Mouse (Mus musculus): ENCODE results near the gene Ankrd37. TPM values are rescaled to one million over a fixed set of nuclear protein-coding genes. Genes with fewer than 3 reads are reported as not detected.

The Ankrd37 gene
- total RNA-seq (2021) (1 to 10 TPM in 1 of 2 experiments, not detected in 1; 2.0 TPM), polyA plus RNA-seq (2012; rRNA removed) (0.19 and 0.98 TPM in 2 replicates)
- long read RNA-seq = 0 reads

DNA sequence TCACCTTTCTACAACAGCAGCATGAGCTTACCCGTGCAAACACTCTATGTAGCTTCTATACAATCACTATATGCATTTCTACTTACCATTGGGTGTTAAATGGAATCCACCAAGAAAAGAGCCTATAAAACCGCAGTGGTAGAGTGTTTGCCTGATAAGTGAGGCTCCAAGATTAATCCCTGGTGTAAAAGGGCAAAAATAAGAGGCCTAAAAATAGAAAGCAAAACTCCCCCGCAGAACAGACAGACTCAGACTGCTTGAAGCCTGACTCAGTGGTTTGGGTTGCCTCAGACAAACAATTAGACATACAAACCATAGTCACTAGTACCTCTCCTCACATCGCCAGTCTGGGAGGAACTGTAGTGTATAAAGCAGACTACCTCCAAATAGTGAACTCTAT lies at the start of gene Ankrd37:
Ankrd37 (minus strand) TSS at position 112 of the 400 bp plus-strand sequence.
- no peak for DNase-seq

DNA sequence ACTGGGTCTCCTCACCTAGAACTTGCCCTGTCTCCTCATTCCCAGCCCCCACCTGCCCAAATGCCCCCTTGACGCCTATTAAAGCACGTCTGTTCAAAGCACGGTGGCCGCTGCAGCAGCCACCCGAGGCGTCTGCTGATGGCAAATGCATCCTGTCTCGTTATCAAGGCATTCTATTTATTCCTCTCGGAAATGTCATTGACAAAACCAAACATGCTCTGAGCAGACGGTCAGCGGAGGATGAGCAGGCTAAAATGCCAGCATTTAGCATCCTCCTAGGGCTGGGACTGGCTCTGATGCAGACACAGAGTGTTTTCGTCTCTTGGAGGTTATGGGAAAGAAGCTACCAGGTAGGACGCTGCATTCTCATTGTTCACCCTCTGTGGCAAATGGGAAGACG lies 34.8 kb upstream of the Ankrd37 start:
- no peak for DNase-seq

DNA sequence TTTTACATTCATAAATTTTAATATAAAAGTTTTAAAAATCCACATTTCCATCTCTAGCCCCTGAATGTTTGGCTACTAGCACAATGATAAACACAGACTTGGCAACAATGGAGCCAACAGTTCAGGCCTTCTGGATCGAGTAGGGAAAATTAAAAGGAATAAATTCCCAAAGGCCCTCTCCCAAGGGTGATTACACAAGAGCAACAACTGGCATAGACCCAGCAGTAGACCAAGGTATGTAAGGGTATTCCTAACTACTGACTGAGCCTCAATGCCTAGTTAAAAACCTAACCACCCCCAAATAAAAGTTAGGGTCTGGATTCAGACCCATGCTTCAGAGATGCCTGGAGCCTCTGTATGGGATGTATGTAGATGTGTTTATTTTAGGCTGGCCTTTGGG lies 34.2 kb upstream of the Ankrd37 start:
- DNase-seq = no peak

DNA sequence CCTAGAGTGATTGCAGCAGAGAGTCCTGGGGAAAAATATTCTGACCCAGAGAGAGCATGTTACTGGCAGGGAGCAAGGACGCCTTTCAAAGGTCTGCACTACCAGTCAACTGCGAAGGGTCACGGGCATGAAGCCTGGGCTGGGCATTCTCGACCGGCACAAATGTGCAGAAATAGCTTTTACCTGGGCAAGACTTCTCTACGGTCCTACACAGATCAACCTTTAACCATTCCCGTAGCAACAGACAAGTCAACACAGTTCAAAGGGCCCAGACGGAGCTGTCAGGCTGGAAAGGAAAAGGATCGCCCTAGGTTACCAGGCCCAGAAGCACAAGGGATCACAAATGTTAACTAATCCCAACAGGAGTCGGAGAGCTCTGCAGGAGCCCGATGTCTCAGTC lies 30.7 kb upstream of the Ankrd37 start:
- no peak for DNase-seq

DNA sequence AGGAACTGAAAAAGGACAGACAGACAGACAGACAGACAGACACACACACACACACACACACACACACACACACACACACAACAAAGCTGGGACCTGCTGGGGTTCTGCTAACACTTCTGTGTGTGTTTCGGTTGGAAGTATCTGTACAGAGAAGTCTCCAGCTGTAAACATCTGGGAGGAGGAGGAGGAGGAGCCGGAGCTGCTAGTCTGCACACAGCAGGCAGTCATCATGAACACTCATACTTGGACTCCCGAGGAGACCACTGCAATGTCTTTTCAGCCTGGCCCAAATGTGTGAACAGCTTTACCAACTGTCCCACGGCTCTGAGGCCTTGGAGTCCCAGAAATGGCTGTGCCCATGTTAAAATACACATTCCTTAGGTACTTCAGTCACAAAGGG lies 18.9 kb upstream of the Ankrd37 start:
- no peak for DNase-seq

DNA sequence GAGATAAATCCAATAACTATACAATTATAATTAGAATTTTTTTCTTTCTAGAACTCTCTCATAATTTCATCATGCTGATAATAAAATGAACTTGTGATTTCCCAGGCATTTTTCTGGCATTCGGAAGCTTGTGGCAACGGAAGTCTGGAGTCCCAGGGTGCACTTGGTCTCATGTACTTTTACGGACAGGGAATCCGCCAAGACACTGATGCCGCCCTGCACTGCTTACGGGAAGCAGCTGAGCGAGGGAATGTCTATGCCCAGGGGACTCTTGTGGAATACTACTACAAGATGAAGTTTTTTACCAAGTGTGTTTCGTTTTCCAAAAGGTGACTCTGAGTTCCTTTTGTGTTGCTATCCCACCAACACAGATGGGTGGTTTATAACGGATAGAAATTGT lies 17.3 kb upstream of the Ankrd37 start:
- no peak for DNase-seq

DNA sequence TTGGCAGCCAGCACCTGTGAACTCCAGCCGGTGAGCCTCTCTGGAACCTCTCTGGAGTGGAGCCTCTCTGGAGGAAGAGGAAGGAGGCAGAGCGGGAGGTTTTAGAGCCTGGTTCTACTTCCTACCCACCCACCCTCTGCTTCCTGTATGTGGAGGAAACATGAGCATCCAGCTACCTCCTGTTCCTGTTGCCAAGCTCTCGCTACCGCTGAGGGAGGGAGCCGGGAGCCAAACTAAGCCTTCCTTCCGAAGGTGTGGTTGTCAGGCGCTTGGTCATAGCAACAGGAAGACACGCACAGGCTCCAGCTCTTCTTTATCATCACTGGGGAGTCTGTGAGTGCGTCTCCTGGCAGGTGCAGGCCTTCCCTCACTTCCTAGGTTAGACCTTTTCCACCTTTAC lies 16.7 kb upstream of the Ankrd37 start:
- DNase-seq = no peak

DNA sequence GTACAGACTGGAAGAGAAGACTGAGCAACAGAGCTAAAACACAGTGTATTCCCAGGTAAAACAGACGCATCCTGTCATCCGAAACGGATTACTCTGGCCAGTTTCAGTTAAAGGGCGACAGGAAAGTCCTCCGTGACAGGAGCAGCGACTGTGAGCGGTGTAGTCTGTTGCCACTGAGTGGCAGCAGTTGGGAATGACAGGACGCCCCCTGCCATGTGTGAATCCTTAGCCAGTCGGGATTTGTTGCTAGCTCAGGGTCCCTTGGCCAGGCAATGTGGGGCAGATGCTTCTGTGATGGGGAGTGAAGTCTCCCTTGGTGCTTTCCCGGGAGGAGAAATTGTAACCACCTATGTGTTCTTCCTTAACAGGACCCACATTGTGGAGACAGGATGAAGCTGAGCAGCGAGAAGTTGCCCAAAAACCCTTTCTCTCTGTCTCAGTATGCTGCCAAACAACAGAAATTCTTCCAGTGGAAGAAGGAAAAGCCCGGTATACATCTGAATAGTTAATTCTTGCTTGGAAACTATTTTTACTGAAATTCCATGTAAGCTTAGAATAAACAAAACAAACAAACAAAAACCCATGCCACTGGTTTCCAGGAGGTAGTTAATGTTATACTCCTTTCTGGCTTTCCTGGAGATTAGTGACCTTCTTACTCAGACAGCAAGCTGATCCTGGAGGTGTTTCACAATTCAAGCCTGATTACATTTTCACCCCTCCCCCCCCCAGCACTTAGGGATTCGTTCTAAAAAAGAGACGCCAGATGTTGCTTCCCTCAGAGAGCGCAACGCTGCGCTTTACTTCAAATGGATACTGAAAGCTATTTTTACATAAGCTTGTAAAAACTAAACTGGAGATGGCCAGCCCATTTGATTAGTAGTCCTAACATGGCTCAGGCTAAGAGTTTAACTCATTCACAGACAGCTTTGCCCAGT lies 5.5 kb upstream of the Ankrd37 start:
- no peak for DNase-seq

DNA sequence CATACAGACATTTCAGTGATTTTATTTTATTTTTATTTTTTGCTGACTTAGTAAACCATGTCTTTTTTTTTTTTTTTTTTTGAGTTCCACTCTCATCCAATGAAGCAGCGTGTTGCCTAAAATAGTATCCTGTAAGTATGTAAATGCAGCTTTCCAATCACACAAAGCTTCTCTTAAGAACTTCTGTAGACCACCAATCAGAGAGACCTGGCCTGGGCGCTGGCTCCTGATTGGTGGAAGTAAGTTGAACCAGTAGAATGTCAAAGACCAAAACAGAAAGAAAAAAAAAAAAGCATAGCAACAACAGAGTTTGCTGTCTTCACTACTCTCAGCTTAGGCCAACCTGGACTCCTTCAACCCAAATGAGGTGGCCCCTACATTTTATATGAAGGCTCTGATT lies 4.8 kb upstream of the Ankrd37 start:
- no peak for DNase-seq

DNA sequence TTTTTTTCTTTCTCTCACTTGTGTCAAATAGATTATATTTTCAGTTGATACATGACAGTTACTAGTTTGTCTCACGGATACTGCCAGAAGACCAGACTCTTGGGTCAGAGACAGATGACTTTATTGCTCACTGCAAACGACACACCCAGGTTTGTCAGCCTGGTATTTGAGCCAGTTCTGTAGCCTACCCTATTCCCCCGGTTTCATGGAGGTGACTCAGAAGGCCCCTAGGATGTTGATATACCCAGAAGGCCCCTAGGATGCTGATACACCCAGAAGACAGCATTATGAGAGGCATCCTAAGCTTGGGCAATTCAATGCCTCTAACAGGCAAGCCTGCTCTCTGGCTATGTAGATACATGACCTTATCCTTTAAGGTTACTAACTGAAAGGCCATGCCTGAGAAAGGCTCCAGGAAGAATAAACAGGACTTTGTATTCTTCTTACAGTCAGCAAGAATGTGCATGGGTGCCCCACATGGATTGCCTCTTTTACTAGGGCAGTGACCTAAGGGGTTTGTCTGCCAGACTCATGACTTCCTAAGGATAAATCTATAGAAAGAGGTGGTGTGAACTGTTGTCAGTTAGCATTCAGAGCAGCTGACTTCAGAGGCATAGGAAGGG lies 1.7 kb upstream of the Ankrd37 start:
- DNase-seq = no peak

DNA sequence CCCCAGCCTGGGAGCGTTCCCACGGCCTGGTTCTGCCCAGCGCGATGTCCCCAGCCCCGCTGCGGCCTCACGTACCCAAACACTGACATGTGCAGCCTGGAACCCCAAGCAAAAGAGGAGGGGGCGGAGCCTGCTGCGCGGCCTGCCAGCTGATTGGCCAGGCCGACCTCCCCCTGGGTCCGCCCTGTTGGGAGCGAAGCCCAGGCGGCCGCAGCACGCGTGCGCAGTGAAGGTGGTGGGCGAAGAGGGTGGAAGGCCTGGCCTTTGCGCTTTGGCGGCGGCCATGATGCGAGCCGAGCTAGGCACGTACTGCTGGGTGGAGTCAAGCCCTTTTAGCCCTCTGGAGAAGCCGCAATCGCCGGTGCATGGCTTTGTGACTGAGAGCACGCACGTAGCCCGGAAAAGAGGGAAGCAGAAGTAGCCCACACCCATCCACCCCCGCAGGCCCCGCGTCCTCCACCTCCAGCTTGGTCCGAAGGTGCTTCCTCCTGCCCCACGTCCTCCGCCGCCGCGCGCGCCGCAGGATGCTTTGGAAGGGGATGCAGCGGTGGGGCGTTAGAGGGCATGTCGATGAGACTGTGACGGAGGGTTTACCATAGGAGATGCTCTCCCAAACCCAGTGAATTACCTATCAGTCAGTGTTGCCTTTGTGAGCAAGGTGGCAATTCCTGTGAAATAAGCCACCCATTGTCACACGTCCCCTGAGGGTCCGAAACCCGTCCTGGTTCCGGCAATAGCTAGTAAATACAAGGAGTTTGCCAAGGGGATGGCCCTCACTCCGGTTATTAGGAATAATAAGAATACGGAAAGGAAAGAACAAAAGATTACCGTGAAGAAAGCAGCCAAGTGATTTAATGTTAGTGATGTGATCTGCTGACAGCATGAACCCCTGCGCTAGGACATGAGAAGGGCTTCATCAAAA lies 5.5 kb downstream of the Ankrd37 start:
- peak; percentile 100 for DNase-seq

DNA sequence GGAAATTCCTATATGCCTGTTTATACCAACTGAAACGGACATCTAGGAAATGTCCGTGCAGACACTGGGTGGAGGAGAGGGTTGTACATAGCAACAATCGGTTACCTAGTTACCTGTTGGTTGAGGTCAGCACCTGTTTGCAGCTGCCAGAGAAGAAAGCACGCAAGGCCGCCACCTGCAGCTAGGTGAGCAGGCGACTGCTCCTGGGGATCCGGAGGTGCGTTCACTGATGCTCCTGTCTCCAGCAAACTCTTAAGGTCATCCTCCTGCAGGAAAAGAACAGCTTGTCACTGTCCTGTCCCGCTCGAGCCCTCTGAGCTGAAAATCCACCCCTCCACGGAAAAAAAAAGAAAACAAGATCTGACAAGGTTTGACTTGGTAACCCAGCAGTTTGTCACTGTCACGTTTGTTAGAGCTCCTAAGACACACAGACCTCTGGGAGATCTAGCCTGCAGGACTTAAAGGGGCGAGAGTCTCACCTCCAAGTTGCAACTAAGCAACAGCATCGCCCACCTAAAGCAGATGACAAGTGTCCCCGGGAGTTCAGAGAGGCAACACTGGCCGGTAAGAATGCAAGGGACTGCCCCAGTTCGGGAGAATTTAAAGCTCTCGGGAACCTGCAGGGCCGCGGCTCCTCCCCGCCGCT lies 6.2 kb downstream of the Ankrd37 start, which contains the start of gene Lrp2bp:
Lrp2bp (plus strand) TSS at position 166 of the 646 bp plus-strand sequence.
- no peak for DNase-seq

DNA sequence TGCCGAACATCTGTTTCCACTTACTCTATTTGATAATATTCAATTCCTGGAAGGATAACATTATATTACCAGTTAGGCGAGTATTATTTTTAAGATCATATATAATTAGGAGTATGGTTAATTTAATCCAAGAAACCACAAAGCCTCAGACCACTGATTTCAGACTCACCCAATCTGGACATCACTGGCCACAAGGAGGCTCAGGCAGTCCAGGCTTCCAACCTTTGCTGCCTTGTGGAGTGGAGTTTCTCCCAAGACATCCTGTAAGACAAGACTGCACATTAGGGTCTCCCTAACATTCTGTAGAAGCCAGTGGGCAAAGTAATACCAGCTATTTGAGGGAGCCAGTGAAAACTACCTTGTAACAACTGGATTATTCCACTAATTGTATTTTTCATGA lies 7.3 kb downstream of the Ankrd37 start:
- no peak for DNase-seq

DNA sequence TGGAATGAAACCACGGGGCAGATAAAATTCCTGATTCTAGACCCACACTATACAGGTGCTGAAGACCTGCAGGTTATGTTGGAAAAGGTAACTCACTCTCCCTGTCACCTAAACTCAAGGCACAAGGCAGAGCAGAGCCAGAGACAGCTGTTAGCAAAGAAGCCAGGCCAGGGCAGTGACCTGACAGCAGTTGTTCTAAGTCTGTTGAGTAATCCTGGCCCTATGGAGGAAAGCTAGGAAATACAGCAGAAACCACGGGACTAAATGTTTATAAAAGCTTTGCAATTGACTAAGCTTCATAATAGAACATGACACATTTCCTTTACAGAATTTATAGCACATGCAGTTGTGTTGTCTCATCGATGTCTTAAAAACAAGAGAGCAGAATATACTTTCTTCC lies 9.9 kb downstream of the Ankrd37 start:
- DNase-seq = no peak

DNA sequence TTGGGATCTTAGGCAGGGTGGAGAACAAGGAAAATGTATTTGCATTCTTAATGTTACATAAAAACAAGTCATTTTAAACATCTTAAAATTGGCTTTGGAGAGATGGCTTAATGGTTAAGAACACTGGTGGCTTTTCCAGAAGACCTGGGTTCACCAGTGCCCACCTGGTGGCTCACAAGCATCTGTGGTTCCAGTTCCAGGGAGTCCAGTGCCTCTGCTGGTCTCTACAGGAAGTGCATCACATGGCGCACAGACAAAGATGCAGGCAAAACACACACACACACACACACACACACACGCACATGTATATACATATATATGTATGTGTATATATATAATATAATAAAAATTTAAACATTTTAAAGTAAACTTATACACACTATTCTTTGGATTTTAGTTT lies 11.4 kb downstream of the Ankrd37 start:
- no peak for DNase-seq

DNA sequence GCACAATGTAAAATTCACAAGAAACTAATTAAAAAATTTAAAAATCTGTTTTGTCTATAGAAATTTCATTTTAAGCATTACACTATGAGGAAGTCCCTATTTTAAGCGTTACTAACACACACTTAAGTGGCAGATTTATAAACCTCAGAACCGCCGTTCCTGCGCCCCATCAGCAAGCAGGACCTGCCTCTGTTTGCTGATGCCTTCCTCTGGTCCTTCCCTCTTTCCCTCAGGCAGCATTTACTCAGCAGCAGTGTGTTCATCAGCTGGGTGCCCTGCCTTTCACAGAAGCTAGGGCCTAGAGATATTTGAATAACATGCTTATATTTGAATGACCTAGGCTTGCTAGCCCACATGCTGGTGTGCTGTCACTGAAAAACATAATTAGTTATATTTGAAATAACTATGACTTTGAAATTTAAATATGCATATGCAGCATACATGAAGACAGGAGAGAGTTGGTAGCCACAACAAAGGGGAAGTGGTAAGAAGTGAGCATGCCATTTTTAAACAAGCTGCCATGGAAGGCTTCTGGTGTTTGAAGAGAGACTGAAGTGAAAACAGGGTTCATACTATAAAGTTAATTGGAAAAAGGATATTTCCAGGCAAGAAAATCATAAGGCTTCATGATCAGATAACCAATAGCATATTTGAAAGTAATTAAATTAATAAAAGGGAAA lies 14.7 kb downstream of the Ankrd37 start:
- DNase-seq = no peak

DNA sequence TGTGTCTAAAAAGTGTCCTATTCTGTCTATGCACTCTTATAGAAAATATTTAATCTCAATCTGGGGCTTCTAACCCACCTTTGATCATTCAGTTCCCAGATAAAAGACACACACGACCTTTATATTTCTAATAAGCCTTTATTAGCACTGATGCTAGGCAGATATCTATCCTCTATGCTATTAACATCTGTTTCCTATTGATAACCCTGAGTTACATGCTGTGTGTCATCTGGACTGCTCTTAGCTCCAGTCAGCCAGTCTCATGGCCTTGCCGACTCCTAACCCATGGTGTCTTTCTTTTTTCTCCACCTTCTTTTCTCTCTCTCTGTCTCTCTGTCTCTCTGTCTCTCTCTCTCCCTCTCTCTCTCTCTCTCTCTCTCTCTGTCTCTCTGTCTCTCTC lies 17.3 kb downstream of the Ankrd37 start:
- no peak for DNase-seq

DNA sequence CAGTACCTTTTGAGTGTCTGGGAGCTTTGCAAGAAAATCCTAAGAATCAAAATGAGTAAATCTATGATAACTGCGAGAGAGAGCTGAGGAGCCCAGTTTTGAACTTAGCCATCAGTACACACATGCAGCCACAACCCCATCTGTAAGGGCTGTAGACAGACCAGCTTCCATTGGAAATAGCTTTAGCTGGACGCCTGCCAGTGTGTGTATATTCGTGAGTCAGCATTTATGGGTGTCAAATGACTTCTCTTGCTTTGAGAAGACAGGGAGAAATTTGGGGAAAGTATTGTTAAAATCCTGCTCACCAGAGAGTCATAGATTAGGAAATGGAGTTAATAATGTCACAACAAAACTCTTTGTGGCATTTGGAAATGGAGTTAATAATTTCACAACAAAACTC lies 18.8 kb downstream of the Ankrd37 start:
- no peak for DNase-seq

DNA sequence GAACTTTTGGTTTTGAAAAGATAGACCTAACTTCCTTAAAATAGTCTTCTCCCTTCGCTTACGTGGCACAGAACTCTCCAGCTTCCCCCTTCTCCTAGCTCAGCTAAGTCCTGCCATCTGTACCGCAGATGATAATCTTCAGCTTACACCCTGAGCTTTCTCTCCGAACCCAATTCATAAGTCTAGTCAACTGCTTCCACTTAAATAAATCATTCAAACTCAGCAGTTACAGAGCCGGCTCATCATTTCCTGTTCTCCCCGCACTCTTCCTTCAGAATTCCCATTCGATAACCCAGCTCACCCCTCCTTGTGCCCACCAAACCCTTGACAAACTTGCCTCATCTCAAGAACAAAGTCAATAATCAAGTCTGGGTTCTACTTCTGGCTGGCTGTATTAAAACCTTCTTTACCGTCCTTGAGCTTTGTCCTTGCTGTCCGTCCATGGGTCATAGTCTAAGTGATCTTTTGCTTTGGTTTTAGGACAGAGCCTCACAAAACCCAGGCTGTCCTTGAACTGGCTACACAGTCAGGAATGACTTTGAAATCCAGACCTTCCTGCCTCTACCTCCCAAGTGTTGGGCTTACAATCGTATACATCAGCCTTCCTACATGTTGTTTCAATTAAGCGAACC lies 29.6 kb downstream of the Ankrd37 start:
- no peak for DNase-seq

DNA sequence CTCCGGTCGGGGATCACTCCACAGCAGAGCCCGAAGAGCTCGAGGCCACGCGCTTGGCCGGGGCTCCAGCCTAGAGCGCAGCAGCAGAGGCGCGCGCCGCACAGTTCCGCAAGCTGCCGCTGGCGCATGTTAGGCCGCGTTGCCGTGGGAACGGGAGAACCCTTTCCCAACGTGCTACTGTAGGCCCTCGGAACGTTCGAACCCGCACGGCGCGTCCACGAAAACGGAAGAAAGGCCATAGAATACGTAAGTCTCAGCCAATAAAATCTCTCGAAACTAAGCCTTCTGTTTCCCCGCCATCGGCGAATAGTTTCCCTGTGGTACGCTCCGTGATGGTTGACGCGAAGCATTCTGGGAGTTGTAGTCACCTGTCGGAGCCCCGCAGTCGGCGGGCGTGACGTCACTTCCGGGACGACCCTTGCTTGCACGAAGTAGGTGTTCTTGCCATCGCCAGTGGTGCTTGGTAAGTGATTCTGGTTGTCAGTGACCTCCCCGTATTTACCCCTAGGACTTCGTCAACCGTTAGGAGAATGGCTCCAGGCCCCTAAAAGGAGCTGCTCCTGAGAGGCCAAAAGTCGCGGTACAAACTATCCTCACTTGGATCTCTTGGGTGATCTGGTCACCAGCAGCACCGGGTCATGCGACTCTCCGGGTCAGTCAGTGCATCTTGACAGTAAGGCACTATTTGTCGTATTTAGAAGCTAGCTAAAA lies 30.2 kb downstream of the Ankrd37 start, which contains the start of the genes 1700029J07Rik and Ufsp2:
1700029J07Rik (minus strand) TSS at position 127 of the 711 bp plus-strand sequence.
Ufsp2 (plus strand) TSS at position 403 of the 711 bp plus-strand sequence.
- DNase-seq = peak; percentile 96
